Mouse (Mus musculus): ENCODE results near the gene Tfdp1.

DNA sequence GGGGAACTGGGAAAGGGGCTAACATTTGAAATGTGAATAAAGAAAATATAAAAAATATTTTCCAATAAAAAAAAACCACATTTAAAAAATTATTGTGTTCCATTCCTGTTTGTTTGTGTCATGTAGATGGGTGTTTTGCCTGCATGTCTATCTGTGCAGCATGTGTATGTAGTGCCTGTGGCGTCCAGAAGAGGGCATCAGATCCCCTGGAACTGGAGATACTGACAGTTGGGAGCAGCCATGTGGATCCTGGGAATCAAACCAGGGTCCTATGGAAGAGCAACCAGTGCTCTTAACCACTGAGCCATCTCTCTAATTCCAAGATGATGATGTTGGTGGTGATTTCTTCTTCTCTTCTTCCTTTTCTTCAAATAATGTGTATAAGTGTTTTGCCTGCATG, 3.9 kb upstream of the Tfdp1 start:
- TF ChIP-seq ZC3H11A (IDR thresholded peaks at IDR 0.05; ENCODE audit: low read depth, low read length) (no peak), POLR2A (IDR thresholded peaks at IDR 0.05; ENCODE audit: control insufficient read depth in 1 of 2, insufficient read depth in 1 of 2, low read depth in 1 of 2, low read length in 2 of 2, poor library complexity in 1 of 2) (no peak), EP300 (IDR thresholded peaks at IDR 0.05; ENCODE audit: low read depth in 1 of 2, low read length in 2 of 2) (no peak), MAX (IDR thresholded peaks at IDR 0.05; ENCODE audit: low read length) (no peak), TCF12 (IDR thresholded peaks at IDR 0.05; ENCODE audit: low read depth, low read length) (no peak), CTCF (IDR thresholded peaks at IDR 0.05 in 2 of 3, conservative IDR thresholded peaks at IDR 0.05 in 1 of 3; ENCODE audit: control insufficient read depth in 1 of 3, insufficient read depth in 1 of 3, low read depth in 2 of 3, low read length in 3 of 3, poor library complexity in 1 of 3, severe bottlenecking in 1 of 3) (peak; percentile 54 to 64 (median 58)), GATA1 (IDR thresholded peaks at IDR 0.05; ENCODE audit: low read depth, low read length) (no peak), HCFC1 (IDR thresholded peaks at IDR 0.05; ENCODE audit: low read depth, low read length) (no peak), NELFE (IDR thresholded peaks at IDR 0.05; ENCODE audit: low read depth, low read length) (no peak), USF1 (IDR thresholded peaks at IDR 0.05; ENCODE audit: low read depth, low read length) (no peak), POLR2AphosphoS5 (IDR thresholded peaks at IDR 0.05; ENCODE audit: borderline replicate concordance, low read depth, low read length) (no peak), E2F4 (IDR thresholded peaks at IDR 0.05; ENCODE audit: borderline replicate concordance, low read depth, low read length) (no peak), ETS1 (IDR thresholded peaks at IDR 0.05; ENCODE audit: low read depth, low read length) (no peak), RCOR1 (IDR thresholded peaks at IDR 0.05; ENCODE audit: low read depth, low read length) (no peak)
